In the genomic region with DNA sequence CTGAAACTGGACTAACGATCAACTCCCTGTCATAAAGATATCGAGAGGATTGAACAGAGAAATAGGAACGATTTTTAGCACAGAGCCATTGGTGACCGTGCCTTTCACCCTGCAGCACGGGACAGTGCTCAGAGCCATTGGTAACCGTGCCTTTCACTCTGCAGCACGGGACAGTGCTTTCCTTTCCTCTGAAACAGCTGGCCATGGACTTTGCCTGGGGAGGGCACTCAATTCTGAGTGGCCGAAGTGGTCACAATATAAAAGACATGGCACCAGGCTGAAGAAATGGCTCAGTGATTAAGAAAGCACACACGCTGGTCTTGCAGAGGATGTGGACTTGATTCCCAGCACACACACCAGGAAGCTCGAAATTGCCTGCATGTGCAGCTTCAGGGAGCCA, we compare ENCODE assay signal across 19 mouse cellular contexts.
DNase-seq lines count a peak whose midpoint lies in the region; ATAC-seq and TF ChIP-seq lines count a peak whose summit lies in the region.
"Had no signal": no experiment of that assay in that cellular context is flagged by ENCODE, and none has a peak within 500 bp of the region (broad histone marks: within the 10 kb centered on the region; RNA-seq: fewer than 3 reads in every experiment).

No protein-coding gene starts in this region.

- H3K4me1 ChIP-seq in limb, embryonic 10.5 days = peaks cover 46% of the 10 kb centered on the region

- no peak for ATAC-seq in cerebellum, adult (ENCODE audit: insufficient number of reproducible peaks, low FRiP score, low TSS enrichment)
- no peak for ATAC-seq in megakaryocyte progenitor cell, adult 5-6 weeks (replicated peaks; ENCODE audit: poor library complexity)
- ATAC-seq: activated CD4-positive, CD25-positive, alpha-beta regulatory T cell, adult 4 months; forebrain, embryonic 15.5 days; hindbrain, embryonic 16.5 days; lung, postnatal 0 days had no signal

- 76% methylated on average over 10 of the region's 10 CpGs for WGBS in limb, embryonic 10.5 days

- H3K9me3 ChIP-seq in limb, embryonic 10.5 days (replicated peaks) = no peaks in the 10 kb centered on the region
- H3K9me3 ChIP-seq: forebrain, embryonic 15.5 days; liver, embryonic 13.5 days; neural tube, embryonic 13.5 days had no signal

- no peak overlapping the region for H3K4me3 ChIP-seq in gastrocnemius, adult 2 months
- no peak overlapping the region for H3K4me3 ChIP-seq in limb, embryonic 10.5 days
- H3K4me3 ChIP-seq: erythroblast, embryonic 14.5 days; forebrain, embryonic 15.5 days; liver, embryonic 13.5 days; neural tube, embryonic 13.5 days had no signal

- DNase-seq in gastrocnemius, adult 2 months = peak; percentile 5
- DNase-seq in gastrocnemius, adult 18-20 months (ENCODE audit: low spot score) = no peak
- DNase-seq in urinary bladder, postnatal 14 days (ENCODE audit: low spot score) = peak; percentile 2
- no peak for DNase-seq in urinary bladder, postnatal 10 days (ENCODE audit: low spot score)
- no peak for DNase-seq in limb, embryonic 10.5 days (ENCODE audit: low spot score)
- no peak for DNase-seq in right cerebral cortex, postnatal 36 days (ENCODE audit: low spot score in 2 of 2)
- DNase-seq: adrenal gland, postnatal 25 days; cerebellum, adult 9-11 months; heart, postnatal 14 days; liver, embryonic 13.5 days; retina, postnatal 1 day had no signal

- H3K27me3 ChIP-seq in limb, embryonic 10.5 days (ENCODE audit: low read depth, poor library complexity, severe bottlenecking) = no peaks in the 10 kb centered on the region; the same call in 1 of the 2 replicates
- H3K27me3 ChIP-seq: forebrain, embryonic 15.5 days; neural tube, embryonic 13.5 days had no signal

- intact Hi-C loops in gastrocnemius, adult 2 months (cut with DNase I) = no loop called here

- H3K27ac ChIP-seq in gastrocnemius, adult 2 months = no peak overlapping the region
- H3K27ac ChIP-seq in limb, embryonic 10.5 days = peak overlapping the region; percentile 75
- H3K27ac ChIP-seq: forebrain, embryonic 15.5 days; liver, embryonic 13.5 days; neural tube, embryonic 13.5 days had no signal

- TF ChIP-seq CTCF in gastrocnemius, adult 2 months (IDR thresholded peaks at IDR 0.05) = no peak

- peaks cover 7% of the 10 kb centered on the region for H3K36me3 ChIP-seq in limb, embryonic 10.5 days
- H3K36me3 ChIP-seq: forebrain, embryonic 15.5 days; liver, embryonic 13.5 days; neural tube, embryonic 13.5 days had no signal

Comparison
In these comparisons a context has a peak if more than half of its experiments do, and no peak if none do; other contexts are left out.
1. DNase-seq: peak in gastrocnemius, adult 2 months (single experiment) and urinary bladder, postnatal 14 days (single experiment); none in gastrocnemius, adult 18-20 months (single experiment), urinary bladder, postnatal 10 days (single experiment), limb, embryonic 10.5 days (single experiment) and right cerebral cortex, postnatal 36 days (0 of 2).